Mouse (Mus musculus) monocyte, adult 5-6 weeks (primary cell): ENCODE measurements around the gene Gnb4. TPM values are rescaled to one million over a fixed set of nuclear protein-coding genes. Genes with fewer than 3 reads are reported as not detected.

ENCODE experiments used
- ATAC-seq: fragments of 153-309, 156-312 bp; replicated peaks from 2 replicates; pipeline ENCODE4 v1.8.0; 2017; ENCODE audit warnings: mild to moderate bottlenecking; ENCODE audit not compliant: low TSS enrichment, insufficient number of reproducible peaks, severe bottlenecking, poor library complexity, low FRiP score
- total RNA-seq: library from RNA; stranded (forward); fragments of 200-1000, 200-491, 200-594 nt; gene quantifications from 3 replicates; pipeline ENCODE4 v1.2.3, GENCODE M21; 2017

Gnb4 gene
- total RNA-seq, 1 experiment from 2014 or later, result 1.4 TPM

DNA sequence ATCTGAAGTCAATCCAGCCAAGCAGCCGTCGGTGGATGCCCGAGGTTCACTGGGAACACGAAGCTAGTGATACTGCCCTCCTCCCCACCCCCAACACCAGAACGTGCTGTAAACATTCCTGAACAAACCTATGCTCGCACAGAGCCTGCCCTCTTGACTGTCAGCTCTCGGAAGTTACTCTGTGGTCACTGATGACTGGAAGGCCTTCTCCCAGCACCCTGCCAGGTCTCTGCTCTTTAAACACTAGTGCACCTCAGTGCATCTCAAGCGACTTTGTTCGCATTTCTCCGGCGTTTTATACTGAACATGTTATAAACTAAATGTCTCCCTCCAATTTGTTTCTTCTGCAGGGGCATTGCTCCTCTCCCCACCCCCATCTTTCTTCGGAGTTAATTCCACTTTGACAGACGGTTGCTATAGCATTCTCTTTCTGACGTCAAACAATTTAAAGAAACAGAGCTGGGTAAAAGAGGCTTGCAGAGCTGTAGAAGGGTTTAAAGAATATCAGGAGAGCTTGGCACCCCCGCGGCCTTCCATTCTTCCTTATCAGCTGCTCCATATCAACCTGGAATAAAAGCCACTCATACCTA is 763 bp upstream of the Gnb4 start:
- ATAC-seq, result no peak

DNA sequence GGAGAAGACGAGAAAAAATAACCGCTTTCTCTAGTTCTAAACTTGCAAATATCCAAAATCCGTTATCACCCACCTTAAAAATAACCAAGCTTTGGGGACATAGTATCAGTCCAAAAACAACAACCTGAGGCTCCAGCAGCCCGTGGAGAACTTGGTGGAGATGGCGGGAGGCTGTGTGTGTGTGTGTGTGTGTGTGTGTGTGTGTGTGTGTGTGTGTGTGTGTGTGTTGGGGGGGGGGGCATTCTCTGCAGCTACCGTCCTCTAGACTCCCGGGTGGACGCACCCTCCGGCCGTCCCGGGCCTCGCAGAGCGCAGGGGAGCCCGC is 417 bp downstream of the Gnb4 start:
- ATAC-seq, result no peak

DNA sequence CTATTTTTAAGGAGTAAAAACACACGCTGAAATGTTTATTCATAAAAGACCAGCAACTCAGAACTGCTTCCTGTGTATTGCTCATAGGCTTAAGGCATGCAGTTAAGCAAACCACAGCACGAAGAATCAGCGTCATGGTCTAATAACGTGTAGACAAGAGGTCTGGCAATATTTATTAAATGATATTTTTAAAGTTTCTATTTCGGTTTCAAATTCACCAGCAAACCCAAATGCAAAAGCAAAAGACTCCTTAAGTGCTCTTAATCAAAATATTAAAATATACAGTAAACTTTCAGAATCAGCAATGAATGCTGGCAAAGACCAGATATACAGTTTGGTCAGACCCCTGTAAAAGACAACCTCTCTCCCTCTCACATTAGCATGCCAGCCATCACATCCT is 1.0 kb downstream of the Gnb4 start:
- no peak for ATAC-seq

DNA sequence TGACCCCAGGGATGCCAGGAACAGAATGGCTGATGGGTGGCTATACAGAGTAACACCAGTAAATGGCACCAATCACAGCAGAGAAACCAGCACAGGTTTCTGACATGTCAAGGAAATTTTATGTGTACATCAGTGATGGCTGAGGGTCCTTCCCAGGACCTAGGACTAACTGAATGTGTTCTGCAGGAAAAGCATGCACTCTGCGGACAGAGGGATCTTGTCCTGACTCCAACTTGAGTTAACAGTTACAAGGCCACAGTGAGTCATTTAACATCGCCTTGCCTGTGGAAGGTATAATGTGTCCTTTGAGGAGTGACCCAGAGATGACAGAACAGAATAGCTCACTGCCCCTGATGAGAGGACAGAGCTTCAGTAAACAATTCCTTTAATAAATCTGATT is 1.6 kb downstream of the Gnb4 start:
- ATAC-seq, result no peak

DNA sequence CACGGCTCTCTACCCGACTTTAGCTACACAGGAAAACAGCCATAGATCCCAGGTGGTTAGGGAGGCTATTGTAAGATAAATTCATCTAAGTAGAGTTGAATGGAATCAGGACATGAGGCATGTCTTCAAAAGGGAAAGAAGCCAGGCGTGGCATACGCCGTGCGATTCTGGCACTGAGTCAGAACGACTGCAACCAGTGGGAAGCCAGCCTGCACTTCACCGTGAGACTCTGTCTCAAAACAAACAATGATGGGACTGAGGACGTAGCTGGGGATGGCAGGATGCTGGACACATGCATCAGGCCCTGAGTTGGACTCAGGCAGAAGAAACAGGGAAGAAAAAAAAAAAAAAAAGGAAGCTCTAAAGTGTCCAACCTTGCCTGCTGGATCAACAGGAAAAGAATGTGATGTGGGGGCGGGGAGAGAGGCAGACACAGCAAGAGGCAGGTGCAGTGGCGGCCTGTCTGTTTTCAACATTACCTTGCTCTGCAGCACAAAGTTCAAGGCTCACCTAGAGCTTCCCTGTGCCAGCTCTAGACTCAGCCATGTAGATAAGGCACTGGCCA is 4.7 kb downstream of the Gnb4 start:
- ATAC-seq, result no peak

DNA sequence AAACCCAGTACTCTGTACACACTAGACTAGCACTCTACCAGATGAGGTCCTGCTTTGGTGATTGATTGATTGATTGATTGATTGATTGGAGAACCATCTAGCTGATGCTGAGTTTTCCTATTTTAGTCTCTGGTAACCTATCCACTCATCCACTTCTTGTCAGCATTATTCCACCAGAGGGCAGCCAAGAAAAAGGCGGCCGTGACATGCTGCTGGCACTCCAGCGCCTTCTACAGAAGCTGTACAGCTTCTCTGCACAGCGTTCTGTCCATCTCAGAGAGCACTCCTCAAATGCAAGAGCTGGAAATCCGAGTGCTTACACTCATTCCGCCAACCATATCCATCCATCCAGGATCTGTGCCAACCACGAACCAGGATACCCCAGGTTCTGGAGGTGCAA is 5.8 kb downstream of the Gnb4 start:
- no peak for ATAC-seq

DNA sequence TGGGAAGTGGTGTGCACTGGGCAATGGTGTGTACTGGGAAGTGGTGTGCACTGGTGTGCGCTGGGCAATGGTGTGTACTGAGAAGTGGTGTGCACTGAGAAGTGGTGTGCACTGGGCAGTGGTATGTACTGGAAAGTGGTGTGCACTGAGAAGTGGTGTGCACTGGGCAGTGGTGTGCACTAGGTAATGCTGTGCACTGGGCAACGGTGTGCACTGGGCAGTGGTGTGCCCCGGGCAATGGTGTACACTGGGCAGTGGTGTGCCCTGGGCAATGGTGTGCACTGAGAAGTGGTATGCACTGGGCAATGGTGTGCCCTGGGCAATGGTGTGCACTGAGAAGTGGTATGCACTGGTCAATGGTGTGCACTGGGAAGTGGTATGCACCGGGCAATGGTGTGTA is 7.2 kb downstream of the Gnb4 start:
- ATAC-seq, result 0 out of 2 replicates have a peak, but pooled peaks have one; percentile 31

DNA sequence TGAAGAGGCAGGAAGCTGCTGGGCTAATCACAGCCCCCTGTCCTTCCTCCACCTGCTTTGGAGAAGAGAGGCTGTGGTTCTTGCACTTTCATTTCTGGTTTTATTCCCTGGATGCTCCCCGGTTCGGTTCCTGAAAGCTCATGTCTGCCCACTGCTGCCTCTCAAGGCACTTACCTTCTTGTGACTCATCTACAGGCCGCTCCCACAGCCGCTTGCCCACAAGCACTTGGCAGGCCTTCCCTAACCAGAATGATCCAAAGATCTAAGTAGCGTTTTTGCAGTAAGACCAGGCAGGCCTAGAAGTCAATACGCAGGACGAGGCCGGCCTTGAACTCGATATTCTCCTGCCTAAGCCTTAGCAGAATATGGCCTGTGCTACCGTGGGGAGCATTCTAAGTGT is 15.3 kb downstream of the Gnb4 start:
- ATAC-seq, result no peak

DNA sequence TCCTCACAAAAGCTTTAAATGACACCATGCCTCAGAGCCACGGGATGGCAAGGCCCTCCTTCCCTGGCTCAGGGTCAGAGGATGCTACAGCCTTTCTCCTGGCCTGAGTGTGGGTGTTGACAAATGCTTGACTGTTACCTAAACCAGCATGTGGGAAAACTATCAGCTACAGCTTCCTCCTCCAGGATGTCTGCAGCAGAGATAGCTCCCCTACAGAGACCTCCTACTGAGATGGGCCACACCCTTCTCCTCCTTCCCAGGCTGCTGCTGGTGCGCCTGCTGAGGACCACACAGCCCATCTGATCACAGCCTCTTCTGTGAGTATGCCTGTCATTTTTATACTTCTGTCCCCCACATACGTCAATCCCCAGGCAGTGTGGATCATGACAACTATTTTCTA is 17.1 kb downstream of the Gnb4 start:
- ATAC-seq, result no peak

DNA sequence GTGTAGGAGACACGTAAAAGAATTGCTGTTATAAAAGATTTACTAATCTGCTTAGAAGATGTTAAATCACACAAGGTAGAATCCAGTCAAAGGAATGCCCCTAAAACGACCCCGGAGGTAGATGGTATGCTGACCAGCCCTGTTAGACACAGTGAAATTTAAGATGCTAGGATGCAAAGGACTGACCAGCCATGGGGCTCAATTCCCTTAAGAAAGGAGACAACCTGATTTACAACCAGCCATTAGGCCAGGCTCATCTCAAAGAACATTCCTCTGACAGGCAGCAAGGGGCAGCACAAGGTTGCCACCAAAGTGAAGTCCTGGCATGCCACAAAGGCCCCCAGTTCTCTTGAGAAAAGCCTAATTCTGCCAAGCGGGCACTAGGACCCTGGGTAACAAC is 21.3 kb downstream of the Gnb4 start:
- ATAC-seq, result no peak

DNA sequence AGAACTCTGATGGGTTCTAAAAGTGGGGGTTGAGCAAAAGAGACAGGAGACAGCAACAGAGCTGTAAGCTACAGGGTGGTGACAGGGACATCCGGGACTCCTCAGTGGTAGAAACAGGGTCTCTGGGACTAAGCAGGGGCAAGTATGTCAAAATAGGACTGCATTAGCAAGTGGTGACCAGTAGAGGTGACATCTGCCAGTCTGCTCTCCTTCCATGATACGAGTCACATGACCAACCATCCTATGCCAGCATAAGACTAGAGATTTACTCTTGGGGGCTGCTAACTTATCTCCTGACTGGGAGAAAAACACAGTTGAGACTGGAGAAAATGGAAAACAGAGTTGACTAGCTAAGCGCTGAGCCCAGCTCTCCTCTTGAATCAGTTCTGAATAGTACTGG is 30.1 kb downstream of the Gnb4 start:
- no peak for ATAC-seq

DNA sequence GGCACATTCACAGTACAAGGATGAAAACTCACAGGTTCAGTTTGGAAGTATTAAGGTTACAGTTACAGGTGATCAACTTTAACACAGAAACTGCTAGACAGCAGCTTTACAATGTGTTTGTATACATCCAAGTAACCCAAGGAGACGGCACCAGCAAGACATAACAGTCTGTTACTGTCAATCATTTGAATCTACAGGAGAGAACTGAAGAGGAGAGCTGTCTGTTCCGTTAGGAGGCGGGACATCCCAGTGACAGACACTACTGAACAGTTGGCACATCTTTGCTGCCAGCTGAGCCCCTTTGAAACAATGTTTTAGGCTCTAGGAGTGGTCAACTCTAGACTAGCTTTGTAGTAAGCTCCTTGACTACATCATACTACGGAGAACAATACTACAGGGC is 32.9 kb downstream of the Gnb4 start:
- ATAC-seq, result no peak

DNA sequence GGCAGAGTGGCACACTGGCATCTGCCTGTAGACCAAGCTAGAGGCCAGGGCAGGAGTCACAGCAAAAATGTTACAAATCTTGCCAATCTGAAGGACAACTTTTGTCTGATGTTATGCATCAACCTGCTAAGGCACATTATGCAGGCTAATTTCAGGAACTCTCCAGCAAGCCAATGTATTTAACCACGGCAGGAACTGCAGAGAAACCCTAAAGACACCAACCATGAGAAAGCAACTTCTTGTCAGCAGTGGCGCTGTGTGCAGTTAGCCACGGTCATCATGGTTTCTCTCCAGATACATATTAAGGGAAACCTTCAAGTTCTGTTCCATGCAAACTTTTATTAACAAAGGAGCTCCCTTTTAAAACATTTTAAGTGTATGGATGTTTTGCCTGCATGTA is 34.5 kb downstream of the Gnb4 start:
- no peak for ATAC-seq

DNA sequence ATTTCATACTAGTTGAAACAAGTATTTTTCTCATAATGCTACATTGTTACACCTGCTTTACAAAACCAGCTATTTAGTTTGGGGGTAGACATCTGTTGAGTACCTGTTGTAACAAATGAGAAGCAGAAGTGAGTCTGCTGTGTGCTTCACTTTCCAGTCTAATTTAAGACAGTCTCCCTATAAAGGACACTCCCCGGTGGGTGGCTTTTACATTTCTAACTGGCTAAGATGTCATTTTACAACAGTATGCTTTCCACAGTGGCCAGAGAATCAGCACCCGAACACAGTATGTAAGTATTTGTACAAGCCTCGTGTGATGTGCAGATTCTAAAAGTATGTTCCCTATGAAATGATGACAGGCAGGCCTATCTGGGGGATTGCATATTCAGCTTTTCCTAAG is 35.6 kb downstream of the Gnb4 start:
- no peak for ATAC-seq

DNA sequence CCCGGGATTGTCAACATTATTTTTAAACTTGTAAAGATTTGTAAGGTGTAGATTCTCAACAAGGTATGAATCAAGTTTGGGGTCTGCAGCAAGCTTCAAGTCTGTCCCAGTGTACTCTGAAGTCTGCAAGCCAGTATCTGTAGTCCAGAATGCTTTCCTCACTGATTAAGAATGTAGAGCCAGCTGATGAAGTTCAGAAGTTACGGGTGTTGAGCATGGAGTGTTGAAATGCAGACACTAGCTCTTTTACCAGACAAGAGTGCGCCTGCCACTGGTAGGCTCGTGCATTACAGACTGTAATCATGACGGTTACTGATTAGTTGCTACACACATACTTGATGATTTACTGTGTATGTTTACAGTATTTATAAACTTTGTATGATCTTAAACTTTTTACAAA is 37.6 kb downstream of the Gnb4 start:
- ATAC-seq, result no peak

DNA sequence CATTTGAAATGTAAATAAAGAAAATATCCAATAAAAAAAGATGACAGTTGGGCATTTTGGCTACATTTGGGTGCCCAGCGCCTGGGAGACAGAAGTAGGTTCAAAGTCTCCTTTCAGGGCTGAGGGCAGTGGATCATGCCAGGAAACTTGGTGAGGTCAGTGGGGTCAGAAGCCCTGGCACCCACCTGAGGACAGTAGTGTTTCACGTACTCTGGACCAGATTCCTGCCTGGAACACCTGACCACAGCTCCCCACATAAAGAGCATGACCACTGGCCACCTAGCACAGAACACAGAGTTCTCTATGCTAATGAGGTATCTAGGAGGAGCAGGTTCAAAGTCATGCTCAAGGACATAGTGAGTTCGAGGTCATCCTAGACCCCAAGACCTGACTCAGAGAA is 41.2 kb downstream of the Gnb4 start:
- ATAC-seq, result no peak

DNA sequence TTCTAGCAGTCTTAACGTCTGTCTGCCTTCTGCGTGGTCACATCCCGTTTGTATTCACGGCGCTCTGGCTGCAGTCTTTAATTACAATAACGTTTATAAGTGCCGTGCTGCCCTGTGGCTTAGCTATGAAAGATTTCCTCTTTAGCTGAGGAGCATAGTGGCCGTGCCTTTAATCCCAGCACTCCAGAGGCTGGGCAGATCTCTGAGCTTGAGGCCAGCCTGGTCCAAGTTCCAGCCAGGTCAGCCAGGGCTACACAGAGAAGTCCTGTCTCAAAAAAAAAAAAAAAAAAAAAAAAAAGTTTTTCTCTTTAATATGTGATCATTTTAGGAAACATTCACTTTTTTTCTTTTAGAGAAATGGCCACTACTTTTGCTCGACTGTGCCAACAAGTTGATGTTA is 42.5 kb downstream of the Gnb4 start:
- ATAC-seq, result no peak

DNA sequence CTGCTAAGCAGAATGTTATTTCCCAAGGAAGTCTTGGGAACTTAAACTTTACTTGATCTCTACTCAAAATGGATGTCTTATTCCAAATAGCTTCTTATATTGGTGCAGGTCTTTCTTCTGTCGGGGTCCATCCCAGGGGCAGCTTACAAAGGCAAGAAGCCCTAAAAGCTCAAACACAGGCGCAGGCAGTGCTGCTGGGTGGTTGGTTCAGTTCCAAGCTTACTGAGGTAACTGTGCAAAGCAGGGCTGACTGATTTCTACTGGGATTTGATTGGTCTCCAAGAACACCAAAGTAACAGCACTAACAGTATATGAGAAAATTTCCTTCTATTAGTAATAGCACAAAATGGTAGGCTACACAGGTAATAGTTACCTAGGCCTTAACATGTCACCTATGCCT is 43.3 kb downstream of the Gnb4 start:
- ATAC-seq, result no peak

DNA sequence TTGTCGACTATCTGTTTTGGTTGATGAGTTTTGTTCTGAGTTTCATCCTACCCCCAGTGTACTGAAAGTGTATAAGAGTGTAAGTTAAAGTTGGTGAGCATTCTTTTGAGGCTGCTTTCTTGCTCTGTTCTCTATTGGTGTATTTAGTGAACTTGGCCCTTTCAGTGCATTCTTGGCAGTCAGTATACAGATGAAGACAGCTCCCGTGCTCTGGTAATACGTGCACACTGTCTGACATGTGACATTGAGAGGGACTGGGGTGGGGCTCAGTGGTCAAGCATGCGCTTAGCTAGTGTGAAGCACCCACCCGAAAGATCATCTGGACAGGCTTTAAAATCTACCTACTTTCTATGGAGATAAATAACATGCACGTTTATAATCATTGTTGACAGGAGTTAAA is 53.0 kb downstream of the Gnb4 start:
- ATAC-seq, result no peak

DNA sequence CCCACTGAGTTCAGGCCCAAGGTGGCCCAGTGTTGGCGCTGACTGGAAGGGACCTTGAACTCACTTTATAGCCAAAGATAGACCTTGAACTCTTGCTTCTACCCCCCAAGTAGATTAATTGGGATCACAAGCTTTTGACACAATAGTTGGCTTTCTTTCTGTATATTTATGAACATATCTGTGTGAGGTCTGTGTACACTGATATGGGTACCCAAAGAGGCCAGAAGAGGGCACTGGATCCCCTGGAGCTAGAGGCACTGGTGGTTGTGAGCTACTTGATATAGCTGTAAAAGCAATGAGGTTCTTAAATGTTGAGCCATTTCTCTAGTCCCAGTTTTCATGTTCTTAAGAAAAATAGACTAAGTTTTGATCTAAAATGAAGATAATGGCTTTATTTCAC is 63.3 kb downstream of the Gnb4 start:
- ATAC-seq, result no peak

DNA sequence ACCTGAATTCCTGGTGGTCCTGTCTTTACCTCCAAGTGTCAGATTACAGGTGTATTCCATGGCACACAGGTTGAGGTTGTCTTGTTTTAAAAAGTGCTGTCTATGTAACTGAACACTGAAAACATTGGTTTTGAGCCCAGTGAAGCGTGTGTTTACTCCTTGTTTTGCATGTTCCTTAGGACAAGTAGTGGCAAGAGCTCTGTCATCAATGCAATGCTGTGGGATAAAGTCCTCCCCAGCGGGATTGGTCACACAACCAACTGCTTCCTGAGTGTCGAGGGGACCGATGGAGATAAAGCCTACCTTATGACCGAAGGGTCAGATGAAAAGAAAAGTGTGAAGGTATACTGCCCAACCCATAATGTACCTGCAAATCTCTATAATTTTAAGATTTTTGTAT is 78.3 kb downstream of the Gnb4 start:
- no peak for ATAC-seq
